Mouse (Mus musculus): ENCODE measurements around the gene Odf3. TPM values are rescaled to one million over a fixed set of nuclear protein-coding genes. Genes with fewer than 3 reads are reported as not detected.

Gene Odf3
- polyA plus RNA-seq, 1 experiment from 2014 or later: not detected

GRCm38 (mm10) chr7:140831447-140831846, 16.2 kb upstream of the Odf3 start:
- H3K27ac ChIP-seq: no peak overlapping the region
- WGBS: 60% methylated on average over 6 of the region's 6 CpGs
- DNase-seq (ENCODE audit: low spot score) (no peak), ATAC-seq (replicated peaks; ENCODE audit: low FRiP score, low read depth) (no peak)
- H3K27me3 ChIP-seq (ENCODE audit: insufficient read depth, low read length): no peaks in the 10 kb centered on the region
- H3K4me3 ChIP-seq (replicated peaks; ENCODE audit: low read depth, low read length): no peak overlapping the region
- no peak overlapping the region for H3K4me2 ChIP-seq (ENCODE audit: low read length)
- TF ChIP-seq CTCF (IDR thresholded peaks at IDR 0.05; ENCODE audit: low read depth): no peak
- H3K9me3 ChIP-seq (replicated peaks; ENCODE audit: low read length): no peaks in the 10 kb centered on the region
- H3K36me3 ChIP-seq (ENCODE audit: insufficient read depth, low read length): no peaks in the 10 kb centered on the region
- H3K4me1 ChIP-seq (replicated peaks; ENCODE audit: insufficient read depth, low read length): no peaks in the 10 kb centered on the region
- no peak overlapping the region for H3K9ac ChIP-seq (ENCODE audit: low read depth, low read length)

- H3K9ac ChIP-seq (ENCODE audit: low read depth, low read length): no peak overlapping the region
- no peak for DNase-seq (ENCODE audit: low spot score)
- H3K36me3 ChIP-seq (ENCODE audit: insufficient read depth, low read length): no peaks in the 10 kb centered on the region
- no peaks in the 10 kb centered on the region for H3K9me3 ChIP-seq (replicated peaks; ENCODE audit: low read length)
- H3K27me3 ChIP-seq (ENCODE audit: insufficient read depth, low read length): no peaks in the 10 kb centered on the region
- no peak overlapping the region for H3K27ac ChIP-seq
- no peak for ATAC-seq (replicated peaks; ENCODE audit: low FRiP score, low read depth)
- H3K4me2 ChIP-seq (ENCODE audit: low read length): no peak overlapping the region
- WGBS: 92% methylated on average over 4 of the region's 4 CpGs
- H3K4me3 ChIP-seq (replicated peaks; ENCODE audit: low read depth, low read length): no peak overlapping the region
- no peaks in the 10 kb centered on the region for H3K4me1 ChIP-seq (replicated peaks; ENCODE audit: insufficient read depth, low read length)
- no peak for TF ChIP-seq CTCF (IDR thresholded peaks at IDR 0.05; ENCODE audit: low read depth)
These were observed 14.3 kb upstream of the Odf3 start for GRCm38 (mm10) chr7:140833341-140833740.

- no peaks in the 10 kb centered on the region for H3K4me1 ChIP-seq (replicated peaks; ENCODE audit: insufficient read depth, low read length)
- no peaks in the 10 kb centered on the region for H3K9me3 ChIP-seq (replicated peaks; ENCODE audit: low read length)
- H3K4me2 ChIP-seq (ENCODE audit: low read length): no peak within 1 kb of the TSS
- no peak within 1 kb of the TSS for H3K4me3 ChIP-seq (replicated peaks; ENCODE audit: low read depth, low read length)
- ATAC-seq (replicated peaks; ENCODE audit: low FRiP score, low read depth): no peak
- no peak for DNase-seq (ENCODE audit: low spot score)
- no peaks in the 10 kb centered on the region for H3K27me3 ChIP-seq (ENCODE audit: insufficient read depth, low read length)
- H3K27ac ChIP-seq: no peak within 1 kb of the TSS
- no peak for TF ChIP-seq CTCF (IDR thresholded peaks at IDR 0.05; ENCODE audit: low read depth)
- H3K9ac ChIP-seq (ENCODE audit: low read depth, low read length): no peak within 1 kb of the TSS
- H3K36me3 ChIP-seq (ENCODE audit: insufficient read depth, low read length): no peaks in the 10 kb centered on the region
- WGBS: 53% methylated on average over 20 of the region's 20 CpGs
These were observed 12.4 kb upstream of the Odf3 start, which contains the start of gene Urah for GRCm38 (mm10) chr7:140834968-140835757. Gene Urah (plus strand): TSS chr7:140835018.

GRCm38 (mm10) chr7:140835758-140836087, 11.9 kb upstream of the Odf3 start:
- DNase-seq (ENCODE audit: low spot score) (no peak), ATAC-seq (replicated peaks; ENCODE audit: low FRiP score, low read depth) (no peak)
- no peak overlapping the region for H3K9ac ChIP-seq (ENCODE audit: low read depth, low read length)
- H3K36me3 ChIP-seq (ENCODE audit: insufficient read depth, low read length): no peaks in the 10 kb centered on the region
- H3K27me3 ChIP-seq (ENCODE audit: insufficient read depth, low read length): no peaks in the 10 kb centered on the region
- no peak for TF ChIP-seq CTCF (IDR thresholded peaks at IDR 0.05; ENCODE audit: low read depth)
- H3K9me3 ChIP-seq (replicated peaks; ENCODE audit: low read length): no peaks in the 10 kb centered on the region
- no peak overlapping the region for H3K4me2 ChIP-seq (ENCODE audit: low read length)
- H3K4me1 ChIP-seq (replicated peaks; ENCODE audit: insufficient read depth, low read length): no peaks in the 10 kb centered on the region
- no peak overlapping the region for H3K4me3 ChIP-seq (replicated peaks; ENCODE audit: low read depth, low read length)
- WGBS: 77% methylated on average over 2 of the region's 2 CpGs
- H3K27ac ChIP-seq: no peak overlapping the region

- DNase-seq (ENCODE audit: low spot score): no peak
- H3K9ac ChIP-seq (ENCODE audit: low read depth, low read length): no peak overlapping the region
- no peaks in the 10 kb centered on the region for H3K36me3 ChIP-seq (ENCODE audit: insufficient read depth, low read length)
- H3K9me3 ChIP-seq (replicated peaks; ENCODE audit: low read length): no peaks in the 10 kb centered on the region
- H3K4me1 ChIP-seq (replicated peaks; ENCODE audit: insufficient read depth, low read length): no peaks in the 10 kb centered on the region
- TF ChIP-seq CTCF (IDR thresholded peaks at IDR 0.05; ENCODE audit: low read depth): no peak
- ATAC-seq (replicated peaks; ENCODE audit: low FRiP score, low read depth): no peak
- H3K4me3 ChIP-seq (replicated peaks; ENCODE audit: low read depth, low read length): no peak overlapping the region
- no peaks in the 10 kb centered on the region for H3K27me3 ChIP-seq (ENCODE audit: insufficient read depth, low read length)
- 75% methylated on average over 9 of the region's 9 CpGs for WGBS
- no peak overlapping the region for H3K27ac ChIP-seq
- H3K4me2 ChIP-seq (ENCODE audit: low read length): no peak overlapping the region
These were observed 11.1 kb upstream of the Odf3 start for GRCm38 (mm10) chr7:140836243-140837115.

GRCm38 (mm10) chr7:140839556-140839955, 8.0 kb upstream of the Odf3 start:
- Histone ChIP-seq H3K4me1 (replicated peaks; ENCODE audit: insufficient read depth, low read length) (no peaks in the 10 kb centered on the region), H3K27ac (no peak overlapping the region), H3K9me3 (replicated peaks; ENCODE audit: low read length) (no peaks in the 10 kb centered on the region), H3K36me3 (ENCODE audit: insufficient read depth, low read length) (no peaks in the 10 kb centered on the region), H3K4me2 (ENCODE audit: low read length) (no peak overlapping the region), H3K4me3 (replicated peaks; ENCODE audit: low read depth, low read length) (no peak overlapping the region), H3K9ac (ENCODE audit: low read depth, low read length) (no peak overlapping the region), H3K27me3 (ENCODE audit: insufficient read depth, low read length) (no peaks in the 10 kb centered on the region)
- DNase-seq (ENCODE audit: low spot score): no peak
- TF ChIP-seq CTCF (IDR thresholded peaks at IDR 0.05; ENCODE audit: low read depth): no peak
- ATAC-seq (replicated peaks; ENCODE audit: low FRiP score, low read depth): no peak
- WGBS: 47% methylated on average over 5 of the region's 5 CpGs

Data from kidney, postnatal 0 days (tissue).